Mouse (Mus musculus): ENCODE data around the gene Slc4a11. TPM values are rescaled to one million over a fixed set of nuclear protein-coding genes. Genes with fewer than 3 reads are reported as not detected.

Slc4a11 gene
- polyA plus RNA-seq, 1 experiment from 2014 or later, result 7.6 TPM

GRCm38 (mm10) chr2:130685426-130685825 is 11.9 kb downstream of the Slc4a11 start:
- Histone ChIP-seq H3K4me2 (ENCODE audit: low read length) (no peak overlapping the region), H3K27me3 (ENCODE audit: insufficient read depth, low read length) (no peaks in the 10 kb centered on the region), H3K27ac (no peak overlapping the region), H3K4me1 (replicated peaks; ENCODE audit: insufficient read depth, low read length) (no peaks in the 10 kb centered on the region), H3K9ac (ENCODE audit: low read depth, low read length) (no peak overlapping the region), H3K36me3 (ENCODE audit: insufficient read depth, low read length) (peaks cover 14% of the 10 kb centered on the region), H3K4me3 (replicated peaks; ENCODE audit: low read depth, low read length) (no peak overlapping the region), H3K9me3 (replicated peaks; ENCODE audit: low read length) (no peaks in the 10 kb centered on the region)
- ATAC-seq (replicated peaks; ENCODE audit: low FRiP score, low read depth) (no peak), DNase-seq (ENCODE audit: low spot score) (no peak)
- 86% methylated on average over 9 of the region's 9 CpGs for WGBS
- no peak for TF ChIP-seq CTCF (IDR thresholded peaks at IDR 0.05; ENCODE audit: low read depth)

- H3K27me3 ChIP-seq (ENCODE audit: insufficient read depth, low read length), result no peaks in the 10 kb centered on the region
- no peak overlapping the region for H3K27ac ChIP-seq
- H3K36me3 ChIP-seq (ENCODE audit: insufficient read depth, low read length), result peaks cover 38% of the 10 kb centered on the region
- no peaks in the 10 kb centered on the region for H3K9me3 ChIP-seq (replicated peaks; ENCODE audit: low read length)
- ATAC-seq (replicated peaks; ENCODE audit: low FRiP score, low read depth) (no peak), DNase-seq (ENCODE audit: low spot score) (no peak)
- no peak overlapping the region for H3K4me3 ChIP-seq (replicated peaks; ENCODE audit: low read depth, low read length)
- H3K4me2 ChIP-seq (ENCODE audit: low read length), result no peak overlapping the region
- 89% methylated on average over 3 of the region's 3 CpGs for WGBS
- no peaks in the 10 kb centered on the region for H3K4me1 ChIP-seq (replicated peaks; ENCODE audit: insufficient read depth, low read length)
- no peak overlapping the region for H3K9ac ChIP-seq (ENCODE audit: low read depth, low read length)
- no peak for TF ChIP-seq CTCF (IDR thresholded peaks at IDR 0.05; ENCODE audit: low read depth)
Observed at GRCm38 (mm10) chr2:130681531-130681930, 15.8 kb downstream of the Slc4a11 start.

- Histone ChIP-seq H3K4me3 (replicated peaks; ENCODE audit: low read depth, low read length) (no peak overlapping the region), H3K9me3 (replicated peaks; ENCODE audit: low read length) (no peaks in the 10 kb centered on the region), H3K27ac (0 out of 2 replicates have a peak overlapping the region, but pooled peaks have one; percentile 10), H3K9ac (ENCODE audit: low read depth, low read length) (no peak overlapping the region), H3K4me1 (replicated peaks; ENCODE audit: insufficient read depth, low read length) (no peaks in the 10 kb centered on the region), H3K36me3 (ENCODE audit: insufficient read depth, low read length) (peaks cover 55% of the 10 kb centered on the region), H3K27me3 (ENCODE audit: insufficient read depth, low read length) (no peaks in the 10 kb centered on the region), H3K4me2 (ENCODE audit: low read length) (no peak overlapping the region)
- WGBS, result 50% methylated on average over 6 of the region's 6 CpGs
- TF ChIP-seq CTCF (IDR thresholded peaks at IDR 0.05; ENCODE audit: low read depth), result no peak
- DNase-seq (ENCODE audit: low spot score) (peak; percentile 73), ATAC-seq (replicated peaks; ENCODE audit: low FRiP score, low read depth) (no peak; the same call in 1 of the 2 replicates)
Observed at GRCm38 (mm10) chr2:130679899-130680298, 17.4 kb downstream of the Slc4a11 start.

- H3K4me3 ChIP-seq (replicated peaks; ENCODE audit: low read depth, low read length), result no peak overlapping the region
- H3K4me2 ChIP-seq (ENCODE audit: low read length), result no peak overlapping the region
- no peaks in the 10 kb centered on the region for H3K27me3 ChIP-seq (ENCODE audit: insufficient read depth, low read length)
- no peak for TF ChIP-seq CTCF (IDR thresholded peaks at IDR 0.05; ENCODE audit: low read depth)
- peaks cover 55% of the 10 kb centered on the region for H3K36me3 ChIP-seq (ENCODE audit: insufficient read depth, low read length)
- H3K9ac ChIP-seq (ENCODE audit: low read depth, low read length), result no peak overlapping the region
- WGBS, result 70% methylated on average over 12 of the region's 12 CpGs
- H3K4me1 ChIP-seq (replicated peaks; ENCODE audit: insufficient read depth, low read length), result no peaks in the 10 kb centered on the region
- DNase-seq (ENCODE audit: low spot score) (no peak), ATAC-seq (replicated peaks; ENCODE audit: low FRiP score, low read depth) (no peak)
- no peaks in the 10 kb centered on the region for H3K9me3 ChIP-seq (replicated peaks; ENCODE audit: low read length)
- H3K27ac ChIP-seq, result no peak overlapping the region
Observed at GRCm38 (mm10) chr2:130679154-130679553, 18.2 kb downstream of the Slc4a11 start.

- Histone ChIP-seq H3K4me2 (ENCODE audit: low read length) (no peak overlapping the region), H3K27ac (no peak overlapping the region), H3K4me1 (replicated peaks; ENCODE audit: insufficient read depth, low read length) (no peaks in the 10 kb centered on the region), H3K27me3 (ENCODE audit: insufficient read depth, low read length) (no peaks in the 10 kb centered on the region), H3K9ac (ENCODE audit: low read depth, low read length) (no peak overlapping the region), H3K9me3 (replicated peaks; ENCODE audit: low read length) (no peaks in the 10 kb centered on the region), H3K36me3 (ENCODE audit: insufficient read depth, low read length) (peaks cover 68% of the 10 kb centered on the region), H3K4me3 (replicated peaks; ENCODE audit: low read depth, low read length) (no peak overlapping the region)
- no peak for TF ChIP-seq CTCF (IDR thresholded peaks at IDR 0.05; ENCODE audit: low read depth)
- 39% methylated on average over 10 of the region's 10 CpGs for WGBS
- peak; percentile 29; the same call in 1 of the 2 replicates for ATAC-seq (replicated peaks; ENCODE audit: low FRiP score, low read depth)
- peak; percentile 53 for DNase-seq (ENCODE audit: low spot score)
Observed at GRCm38 (mm10) chr2:130677211-130677610, 20.1 kb downstream of the Slc4a11 start.

GRCm38 (mm10) chr2:130667559-130667958 is 29.8 kb downstream of the Slc4a11 start, which contains the start of gene Itpa:
Gene Itpa (plus strand): TSS chr2:130667610.
- Histone ChIP-seq H3K9me3 (replicated peaks; ENCODE audit: low read length) (no peaks in the 10 kb centered on the region), H3K36me3 (ENCODE audit: insufficient read depth, low read length) (peaks cover 13% of the 10 kb centered on the region; the same call in 1 of the 2 replicates), H3K4me2 (ENCODE audit: low read length) (peak within 1 kb of the TSS; percentile 82), H3K4me3 (replicated peaks; ENCODE audit: low read depth, low read length) (peak within 1 kb of the TSS; percentile 67), H3K9ac (ENCODE audit: low read depth, low read length) (peak within 1 kb of the TSS; percentile 74), H3K27ac (peak within 1 kb of the TSS; percentile 80), H3K27me3 (ENCODE audit: insufficient read depth, low read length) (no peaks in the 10 kb centered on the region), H3K4me1 (replicated peaks; ENCODE audit: insufficient read depth, low read length) (no peaks in the 10 kb centered on the region; the same call in 1 of the 2 replicates)
- DNase-seq (ENCODE audit: low spot score) (peak; percentile 93), ATAC-seq (replicated peaks; ENCODE audit: low FRiP score, low read depth) (peak; percentile 60)
- TF ChIP-seq CTCF (IDR thresholded peaks at IDR 0.05; ENCODE audit: low read depth), result peak; percentile 71
- WGBS, result under 1% methylated on average over 31 of the region's 31 CpGs
